Mouse (Mus musculus) liver, embryonic 14.5 days (tissue): Measurements from ENCODE around the gene Phactr1.

Source experiments
- CTCF ChIP-seq: IDR thresholded peaks from 2 replicates; pipeline ENCODE4 v1.5.1; 2016; ENCODE audit warnings: antibody characterized with exemption, low read depth, control low read depth
- EP300 ChIP-seq: IDR thresholded peaks from 2 replicates; pipeline ENCODE4 v1.6.1; 2016; ENCODE audit warnings: antibody characterized with exemption, low read depth

DNA sequence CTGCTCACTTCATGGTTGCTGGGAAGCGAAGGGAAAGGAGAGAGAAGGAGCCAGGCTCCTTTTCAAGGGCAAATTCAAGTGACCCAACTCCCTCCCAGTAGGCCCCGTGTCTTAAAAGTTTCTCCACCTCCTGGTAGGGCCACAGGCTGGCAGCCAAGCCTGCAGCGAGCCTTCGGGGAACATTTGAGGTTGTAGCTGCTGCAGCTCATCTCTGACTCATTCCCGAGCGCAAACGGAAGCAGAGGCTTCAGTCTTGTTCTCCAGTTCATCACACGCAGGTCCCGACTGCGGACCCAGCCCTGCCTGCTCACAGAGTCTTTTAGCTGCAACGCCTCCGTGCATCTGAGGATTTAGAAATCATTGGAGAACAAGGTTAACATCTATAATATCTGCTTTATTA is 226.6 kb downstream of the Phactr1 start:
- TF ChIP-seq CTCF = no peak
- no peak for TF ChIP-seq EP300
